Mouse (Mus musculus): ENCODE measurements at regions not wholly inside any gene's neighbourhood (a gene's known extent, or its start where the extent isn't known, plus 50 kb on each side); places are given as distances from the start of the nearest gene placed in this dataset.
"Not testable (repeated sequence)": the region's sequence is repeated elsewhere in the genome, so short reads cannot be mapped to it uniquely, and the experiment has no call there.

DNA sequence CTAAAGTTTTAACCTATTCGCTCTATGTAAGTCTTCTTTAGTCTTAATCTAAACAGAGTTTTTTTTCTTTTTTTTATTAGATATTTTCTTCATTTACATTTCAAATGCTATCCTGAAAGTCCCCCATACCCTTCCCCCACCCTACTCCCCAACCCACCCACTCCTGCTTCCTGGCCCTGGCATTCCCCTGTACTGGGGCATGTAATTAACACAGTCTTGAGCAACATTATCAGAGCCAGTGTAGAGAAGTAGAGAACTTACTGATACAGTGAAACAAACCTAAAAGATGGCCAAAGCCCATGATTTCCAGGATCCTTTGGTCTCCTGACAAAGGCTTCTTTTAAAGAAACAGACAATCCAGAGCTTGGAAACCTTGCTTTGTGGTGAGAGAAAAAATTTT, 227.9 kb downstream of the Scg2 start:
- not testable (repeated sequence) for H3K9me3 ChIP-seq; H3K27me3 ChIP-seq (replicated peaks); H3K4me1 ChIP-seq; H3K27ac ChIP-seq; H3K4me3 ChIP-seq; H3K4me2 ChIP-seq (replicated peaks); H3K9ac ChIP-seq; ATAC-seq (ENCODE audit: low FRiP score, low read depth); H3K36me3 ChIP-seq
- WGBS: 98% methylated on average over 1 of the region's 1 CpGs

DNA sequence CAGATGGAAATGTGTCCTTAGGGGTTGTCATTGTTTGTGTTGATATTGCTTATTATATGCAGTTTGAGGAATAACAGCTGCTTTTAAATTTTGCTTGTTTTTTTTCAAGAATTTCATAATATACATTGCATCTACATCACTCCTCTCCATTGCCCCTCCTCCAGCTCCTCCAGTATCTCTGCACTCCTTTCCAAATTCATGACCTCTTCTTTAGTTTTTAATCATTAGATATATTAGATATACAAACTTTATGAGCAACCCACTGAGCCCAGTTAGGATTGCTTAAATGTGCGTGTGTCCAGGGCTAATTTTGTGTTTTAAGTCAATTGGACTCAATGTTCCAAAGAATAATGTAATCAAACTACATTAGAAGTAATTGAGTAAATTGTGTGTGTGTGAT, 232.7 kb downstream of the Scg2 start:
- WGBS: 81% methylated on average over 1 of the region's 1 CpGs
- Histone ChIP-seq H3K9ac (no peak overlapping the region), H3K27me3 (replicated peaks) (no peaks in the 10 kb centered on the region), H3K4me1 (no peaks in the 10 kb centered on the region), H3K27ac (no peak overlapping the region), H3K9me3 (no peaks in the 10 kb centered on the region), H3K4me2 (replicated peaks) (no peak overlapping the region), H3K4me3 (no peak overlapping the region), H3K36me3 (no peaks in the 10 kb centered on the region)
- no peak for ATAC-seq (ENCODE audit: low FRiP score, low read depth)

GRCm38 (mm10) chr1:79197682-79198081, 242.2 kb downstream of the Scg2 start:
- ATAC-seq (ENCODE audit: low FRiP score, low read depth): no peak
- WGBS: 83% methylated on average over 3 of the region's 3 CpGs
- no peak overlapping the region for H3K4me3 ChIP-seq

GRCm38 (mm10) chr1:79191031-79191430, 248.9 kb downstream of the Scg2 start:
- WGBS: 89% methylated on average over 3 of the region's 3 CpGs
- no peaks in the 10 kb centered on the region for H3K27me3 ChIP-seq (replicated peaks)
- H3K9me3 ChIP-seq: no peaks in the 10 kb centered on the region
- H3K4me1 ChIP-seq: no peaks in the 10 kb centered on the region
- no peak for ATAC-seq (ENCODE audit: low FRiP score, low read depth)
- no peaks in the 10 kb centered on the region for H3K36me3 ChIP-seq
- H3K9ac ChIP-seq: no peak overlapping the region
- H3K4me2 ChIP-seq (replicated peaks): no peak overlapping the region
- no peak overlapping the region for H3K4me3 ChIP-seq
- H3K27ac ChIP-seq: no peak overlapping the region

More at GRCm38 (mm10) chr1:79197682-79198081, 242.2 kb downstream of the Scg2 start:
- Histone ChIP-seq H3K9ac (no peak overlapping the region), H3K27ac (no peak overlapping the region), H3K4me1 (no peaks in the 10 kb centered on the region), H3K36me3 (no peaks in the 10 kb centered on the region), H3K9me3 (no peaks in the 10 kb centered on the region), H3K4me2 (replicated peaks) (no peak overlapping the region), H3K27me3 (replicated peaks) (no peaks in the 10 kb centered on the region)

DNA sequence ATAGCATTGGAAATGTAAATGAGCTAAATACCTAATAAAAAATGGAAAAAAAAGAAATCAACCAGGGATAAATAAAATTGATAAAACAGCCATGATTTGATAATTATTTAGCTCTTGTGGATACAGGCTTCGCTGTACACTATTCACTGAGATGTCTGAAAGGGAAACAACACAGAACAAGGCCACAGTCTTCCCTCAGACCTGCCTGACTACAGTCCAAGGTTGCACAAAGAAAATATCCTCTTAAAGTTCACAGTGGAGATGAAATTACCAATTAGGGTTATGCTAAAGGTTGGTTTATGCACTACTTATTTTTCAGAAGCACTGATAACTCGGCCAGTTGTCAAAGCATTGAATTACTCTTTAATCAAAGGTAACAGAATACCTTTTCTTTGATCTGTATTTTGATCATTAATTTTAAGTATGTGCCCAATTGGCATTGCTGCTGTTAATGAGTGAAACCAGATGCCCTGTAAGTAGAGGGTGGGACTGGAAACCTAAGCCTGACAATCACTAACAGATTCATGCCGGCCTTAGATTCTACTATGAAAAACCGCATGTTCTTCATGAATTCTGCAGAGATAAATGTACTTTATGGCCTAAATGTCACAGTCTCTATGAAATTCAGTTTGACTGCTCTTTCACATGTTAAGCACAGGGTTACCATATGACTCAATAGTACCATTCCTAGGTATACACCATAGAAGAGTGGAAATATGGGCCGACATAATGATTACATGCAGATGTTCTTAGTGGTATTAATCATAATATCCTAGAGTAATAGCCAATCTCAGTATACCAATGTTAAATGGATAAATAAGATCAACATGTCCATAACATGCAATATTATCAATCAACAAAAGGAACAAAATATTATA, 256.1 kb downstream of the Scg2 start:
- Histone ChIP-seq H3K9me3 (no peaks in the 10 kb centered on the region), H3K27me3 (replicated peaks) (no peaks in the 10 kb centered on the region), H3K4me3 (no peak overlapping the region), H3K27ac (no peak overlapping the region), H3K4me1 (no peaks in the 10 kb centered on the region), H3K36me3 (no peaks in the 10 kb centered on the region), H3K4me2 (replicated peaks) (no peak overlapping the region), H3K9ac (no peak overlapping the region)
- no peak for ATAC-seq (ENCODE audit: low FRiP score, low read depth)
- WGBS: 92% methylated on average over 5 of the region's 5 CpGs

DNA sequence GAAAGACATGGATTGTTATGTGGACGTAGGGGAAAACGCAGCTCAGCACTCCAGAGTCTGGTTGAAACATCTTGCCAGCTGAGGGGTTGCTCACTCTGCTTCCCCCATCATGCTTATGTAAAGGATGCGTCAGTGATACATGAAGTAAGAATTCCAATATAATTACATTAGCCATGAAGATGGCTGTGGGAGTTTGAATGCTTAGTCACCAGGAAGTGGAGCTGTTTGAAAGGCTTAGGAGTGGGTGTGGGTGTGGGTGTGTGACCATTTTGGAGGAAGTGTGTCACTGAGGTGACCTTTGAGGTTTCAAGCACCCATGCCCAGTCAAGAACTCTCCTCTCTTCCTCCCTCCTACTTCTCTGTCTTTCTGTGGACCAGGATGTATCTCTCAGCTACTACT, 295.8 kb downstream of the Scg2 start:
- Histone ChIP-seq H3K27me3 (replicated peaks) (no peaks in the 10 kb centered on the region), H3K9ac (no peak overlapping the region), H3K36me3 (no peaks in the 10 kb centered on the region), H3K4me2 (replicated peaks) (no peak overlapping the region), H3K4me1 (no peaks in the 10 kb centered on the region), H3K27ac (no peak overlapping the region), H3K4me3 (no peak overlapping the region), H3K9me3 (no peaks in the 10 kb centered on the region)
- ATAC-seq (ENCODE audit: low FRiP score, low read depth): no peak
- WGBS: 89% methylated on average over 3 of the region's 3 CpGs

Data from neural tube, embryonic 12.5 days (tissue).